Mouse (Mus musculus): ENCODE data around the gene Pcdh17.

DNA sequence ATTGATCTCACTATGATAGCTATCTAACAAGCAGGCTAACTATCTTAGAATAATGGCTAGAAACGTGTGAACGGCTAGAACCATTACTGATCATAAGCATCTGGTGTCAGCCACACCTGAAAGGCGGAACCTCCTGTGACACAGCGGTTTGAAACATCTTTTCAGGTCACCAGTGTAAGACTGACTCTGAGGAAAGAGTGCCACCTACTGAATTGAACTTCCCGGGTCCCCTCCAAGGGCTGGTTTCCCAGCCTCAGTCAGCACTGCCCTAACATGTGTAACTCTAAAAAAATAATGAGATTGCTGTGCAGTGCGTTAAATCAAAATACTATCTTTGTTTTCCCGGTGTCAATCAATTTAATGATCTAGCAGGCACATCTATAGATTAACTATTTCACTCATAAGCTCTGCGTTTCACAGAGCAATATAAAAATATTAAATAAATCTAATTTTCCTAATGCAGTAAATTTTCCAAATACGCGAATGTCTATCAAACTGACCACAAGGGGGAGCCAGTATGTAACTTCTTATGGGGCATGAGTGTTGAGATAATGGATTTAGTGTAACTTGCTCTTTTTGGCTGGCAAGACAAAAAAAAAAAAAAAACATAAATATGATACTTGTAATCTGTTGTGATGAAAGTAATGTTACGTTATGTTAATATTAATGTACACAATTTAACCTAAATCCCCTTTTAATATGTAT is 5.1 kb upstream of the Pcdh17 start:
- TF ChIP-seq GATA1 (IDR thresholded peaks at IDR 0.05; ENCODE audit: low read length) (no peak), TAL1 (IDR thresholded peaks at IDR 0.05; ENCODE audit: low read length) (no peak)

All from erythroblast, embryonic 14.5 days (primary cell).